Mouse (Mus musculus): ENCODE results near the gene Hnrnpa2b1.
A peak's percentile ranks its signal among the peaks of the same experiment; 100 is the strongest.

Gene Hnrnpa2b1

GRCm38 (mm10) chr6:51468891-51469561 lies 668 bp downstream of the Hnrnpa2b1 start:
- peak; percentile 94 for DNase-seq (ENCODE audit: low read depth)

DNA sequence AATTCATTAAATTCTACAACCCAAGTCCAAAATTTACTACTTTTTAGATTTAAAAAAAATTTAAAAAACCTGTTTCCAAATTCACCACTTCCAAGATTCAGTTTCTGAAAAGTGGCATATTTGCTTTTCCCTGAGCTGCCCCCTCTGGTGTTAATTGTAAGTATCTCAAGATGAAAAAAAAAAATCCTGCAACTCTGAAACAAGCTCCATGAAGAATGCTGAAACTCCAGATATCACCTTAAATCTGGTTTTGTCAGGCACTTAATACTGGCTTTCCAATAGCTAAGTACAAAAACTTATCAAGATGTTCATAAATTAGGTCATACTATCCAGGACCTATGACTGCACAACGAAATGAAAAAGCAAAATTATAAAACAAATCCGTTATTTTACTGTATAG lies 2.0 kb downstream of the Hnrnpa2b1 start:
- DNase-seq (ENCODE audit: low read depth): peak; percentile 70

DNA sequence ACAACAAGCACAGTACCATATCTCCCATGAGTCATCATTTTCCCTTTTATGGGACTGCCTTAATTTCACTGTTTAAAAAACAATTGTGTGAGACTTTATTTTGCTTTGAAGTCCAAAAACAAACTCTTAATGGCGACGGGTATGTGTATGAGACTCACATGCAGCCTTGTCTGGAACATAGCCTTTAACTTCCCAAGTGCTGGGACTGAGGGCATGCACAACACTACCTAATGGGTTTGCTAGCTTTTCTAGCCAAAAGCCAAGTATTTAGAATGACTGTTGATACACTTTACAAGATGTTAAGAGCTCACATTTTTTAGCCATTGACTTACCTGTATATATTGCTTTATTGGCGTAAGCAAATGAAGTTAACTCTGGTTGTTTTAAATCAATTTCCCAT lies 9.3 kb downstream of the Hnrnpa2b1 start:
- DNase-seq (ENCODE audit: low read depth): no peak

DNA sequence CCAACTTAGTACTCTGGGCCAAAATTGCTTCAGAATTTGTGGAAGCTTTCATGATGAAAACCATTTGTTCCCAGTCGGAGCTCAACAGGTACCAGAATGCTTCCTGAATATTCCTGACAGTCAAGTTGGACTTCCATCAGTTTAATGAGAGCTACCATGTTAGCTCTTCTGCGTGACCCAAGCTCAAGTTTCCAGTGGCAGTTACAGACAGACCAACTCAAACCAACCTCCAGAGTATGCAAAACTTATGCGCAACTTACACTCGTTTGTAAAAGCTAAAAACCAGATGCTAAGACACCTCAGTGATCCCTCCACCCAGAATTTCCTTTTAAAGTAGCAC lies 9.7 kb downstream of the Hnrnpa2b1 start:
- no peak for DNase-seq (ENCODE audit: low read depth)

GRCm38 (mm10) chr6:51459313-51460020 lies 10.2 kb downstream of the Hnrnpa2b1 start:
- peak; percentile 58 for DNase-seq (ENCODE audit: low read depth)

- DNase-seq (ENCODE audit: low read depth): peak; percentile 56
These were observed 10.8 kb downstream of the Hnrnpa2b1 start for GRCm38 (mm10) chr6:51458925-51459312.

DNA sequence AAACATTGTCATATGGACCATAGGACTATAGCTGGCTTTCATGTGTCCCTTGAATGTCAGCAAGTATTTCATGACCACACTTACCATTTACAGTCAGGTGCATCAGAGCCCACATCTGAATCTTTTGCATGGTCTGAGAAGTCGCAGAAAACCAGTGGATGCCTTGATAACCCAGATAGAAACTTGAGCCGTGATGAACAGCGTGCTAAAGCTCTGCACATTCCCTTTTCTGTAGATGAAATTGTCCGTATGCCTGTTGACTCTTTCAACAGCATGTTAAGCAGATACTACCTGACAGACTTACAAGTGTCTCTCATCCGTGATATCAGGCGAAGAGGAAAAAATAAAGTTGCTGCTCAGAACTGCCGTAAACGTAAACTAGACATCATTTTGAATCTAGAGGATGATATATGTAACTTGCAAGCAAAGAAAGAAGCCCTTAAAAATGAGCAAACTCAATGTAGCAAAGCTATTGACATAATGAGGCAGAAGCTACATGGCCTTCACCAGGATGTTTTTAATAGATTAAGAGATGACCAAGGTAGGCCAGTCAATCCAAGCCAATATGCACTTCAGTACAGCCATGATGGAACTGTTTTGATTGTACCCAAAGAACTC lies 11.8 kb downstream of the Hnrnpa2b1 start:
- no peak for DNase-seq (ENCODE audit: low read depth)

- no peak for DNase-seq (ENCODE audit: low read depth)
These were observed 12.4 kb downstream of the Hnrnpa2b1 start for GRCm38 (mm10) chr6:51457283-51457682.

DNA sequence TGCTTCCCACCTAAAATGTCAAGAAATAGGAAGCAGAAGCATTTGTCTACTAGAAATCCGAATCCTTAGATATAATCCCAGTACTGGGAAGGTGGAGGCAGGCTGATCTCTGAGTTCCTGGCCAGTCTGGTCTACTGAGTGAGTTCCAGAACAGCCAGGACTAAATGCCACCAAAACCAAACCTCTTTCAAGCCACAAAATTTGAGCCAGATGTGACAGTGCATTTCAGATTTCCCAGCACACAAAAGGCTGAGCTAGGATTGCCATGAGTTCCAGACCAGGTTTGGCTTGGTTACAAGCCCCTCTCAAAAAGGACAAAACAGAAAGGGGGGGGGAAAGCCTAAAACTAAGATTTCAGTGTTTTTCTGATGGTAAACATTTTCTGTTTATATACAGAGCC lies 13.5 kb downstream of the Hnrnpa2b1 start:
- no peak for DNase-seq (ENCODE audit: low read depth)

- no peak for DNase-seq (ENCODE audit: low read depth)
These were observed 14.7 kb downstream of the Hnrnpa2b1 start for GRCm38 (mm10) chr6:51454949-51455348.

GRCm38 (mm10) chr6:51452927-51453503 lies 16.7 kb downstream of the Hnrnpa2b1 start:
- no peak for DNase-seq (ENCODE audit: low read depth)

DNA sequence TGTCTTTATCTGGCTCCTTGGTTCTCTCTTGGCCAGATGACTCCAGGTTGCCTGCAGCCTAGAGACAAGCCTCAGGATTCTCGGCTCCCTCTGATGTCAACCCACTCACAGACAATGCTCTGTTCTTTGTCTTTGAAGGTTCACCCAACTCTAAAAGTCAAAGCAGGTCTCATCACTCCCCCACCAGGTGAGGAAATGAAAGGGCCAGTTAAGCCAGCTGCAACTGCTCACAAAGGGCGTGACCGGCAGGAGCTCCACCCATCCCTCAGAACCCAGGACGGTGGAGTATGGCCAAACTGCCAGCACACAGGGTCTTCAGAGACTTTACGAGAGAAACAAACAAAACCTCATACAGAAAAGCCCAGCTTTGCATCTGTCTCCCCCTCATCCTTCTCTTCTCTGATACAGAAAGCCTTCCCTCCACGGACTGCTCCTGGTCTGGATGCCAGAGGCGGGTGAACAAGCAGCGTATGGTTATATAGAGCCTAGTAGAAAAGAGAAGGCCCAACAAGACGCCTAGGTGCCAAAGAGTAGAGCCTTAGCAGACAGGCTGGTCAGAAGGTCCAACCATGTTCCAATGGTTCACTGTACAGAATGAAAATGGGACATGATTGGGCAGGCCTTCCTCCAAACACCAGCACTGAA lies 27.4 kb downstream of the Hnrnpa2b1 start:
- DNase-seq (ENCODE audit: low read depth): no peak

DNA sequence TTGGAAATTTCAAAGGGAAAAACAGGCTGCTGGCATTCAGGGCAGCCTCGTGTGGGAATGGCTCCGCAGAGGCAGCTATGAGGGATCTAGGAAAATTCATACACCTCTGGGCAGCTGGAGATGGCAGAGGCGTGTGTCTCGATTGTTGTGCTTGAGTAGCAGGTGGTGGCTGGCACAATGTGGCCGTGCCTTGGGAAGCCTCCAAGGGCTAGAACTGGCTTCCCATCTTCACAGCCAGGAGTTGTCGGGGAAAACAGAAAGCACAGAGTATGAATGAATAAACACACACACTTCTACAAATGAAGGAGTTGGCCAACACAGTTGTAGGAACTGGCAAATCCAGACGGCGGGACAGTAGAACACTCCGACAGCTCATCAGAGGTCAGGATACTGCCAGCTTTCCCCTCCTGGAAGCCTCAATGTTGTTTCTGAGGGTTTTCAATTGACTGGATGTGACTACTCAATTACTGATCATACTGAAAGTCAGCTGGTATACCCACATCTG lies 30.8 kb downstream of the Hnrnpa2b1 start:
- no peak for DNase-seq (ENCODE audit: low read depth)

GRCm38 (mm10) chr6:51437665-51438064 lies 32.0 kb downstream of the Hnrnpa2b1 start:
- DNase-seq (ENCODE audit: low read depth): peak; percentile 64

DNA sequence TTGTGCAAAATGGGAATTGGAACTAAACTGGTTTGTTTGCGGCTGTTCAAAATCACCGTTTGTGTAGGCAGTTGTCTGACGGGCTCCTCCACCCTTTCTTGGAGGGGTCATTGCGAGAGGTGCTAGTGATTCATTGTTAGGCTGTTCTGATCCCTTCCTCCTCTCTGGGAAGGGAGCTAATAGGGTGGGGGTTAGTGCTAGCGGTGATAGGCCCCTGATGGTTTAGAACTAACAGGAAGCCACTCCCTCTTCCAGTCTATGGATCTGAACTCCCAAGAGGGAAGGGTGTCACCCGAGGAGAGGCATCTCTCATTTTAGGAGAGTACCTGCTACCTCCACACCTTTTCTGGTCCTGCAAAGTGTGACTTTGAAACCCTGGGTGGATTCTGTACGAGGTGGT lies 35.4 kb downstream of the Hnrnpa2b1 start:
- DNase-seq (ENCODE audit: low read depth): no peak

- DNase-seq (ENCODE audit: low read depth): peak; percentile 45
These were observed 36.9 kb downstream of the Hnrnpa2b1 start, which contains the start of gene Nfe2l3 for GRCm38 (mm10) chr6:51432535-51433397. TSS of gene Nfe2l3 (plus strand) at chr6:51432670.

DNA sequence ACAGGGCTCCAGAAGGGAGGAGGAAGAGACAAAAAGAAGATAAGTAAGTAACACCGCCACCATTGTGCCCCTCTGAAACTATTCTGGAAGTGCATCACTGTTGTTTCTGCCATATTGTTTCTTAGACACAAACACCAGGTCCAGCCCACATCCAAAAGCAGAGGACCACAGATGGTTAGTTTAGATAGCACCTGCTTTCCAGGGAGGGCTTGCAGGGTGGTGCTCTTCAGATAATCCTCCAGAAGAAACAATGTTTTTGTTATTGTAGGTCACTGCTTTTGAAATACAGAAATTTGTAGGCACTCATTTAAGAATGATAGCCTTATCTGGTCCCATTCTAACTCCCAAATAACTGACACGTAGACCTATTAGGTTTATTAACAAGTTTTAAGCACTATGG lies 45.2 kb downstream of the Hnrnpa2b1 start:
- no peak for DNase-seq (ENCODE audit: low read depth)

- no peak for DNase-seq (ENCODE audit: low read depth)
These were observed 46.1 kb downstream of the Hnrnpa2b1 start for GRCm38 (mm10) chr6:51423466-51424122.

DNA sequence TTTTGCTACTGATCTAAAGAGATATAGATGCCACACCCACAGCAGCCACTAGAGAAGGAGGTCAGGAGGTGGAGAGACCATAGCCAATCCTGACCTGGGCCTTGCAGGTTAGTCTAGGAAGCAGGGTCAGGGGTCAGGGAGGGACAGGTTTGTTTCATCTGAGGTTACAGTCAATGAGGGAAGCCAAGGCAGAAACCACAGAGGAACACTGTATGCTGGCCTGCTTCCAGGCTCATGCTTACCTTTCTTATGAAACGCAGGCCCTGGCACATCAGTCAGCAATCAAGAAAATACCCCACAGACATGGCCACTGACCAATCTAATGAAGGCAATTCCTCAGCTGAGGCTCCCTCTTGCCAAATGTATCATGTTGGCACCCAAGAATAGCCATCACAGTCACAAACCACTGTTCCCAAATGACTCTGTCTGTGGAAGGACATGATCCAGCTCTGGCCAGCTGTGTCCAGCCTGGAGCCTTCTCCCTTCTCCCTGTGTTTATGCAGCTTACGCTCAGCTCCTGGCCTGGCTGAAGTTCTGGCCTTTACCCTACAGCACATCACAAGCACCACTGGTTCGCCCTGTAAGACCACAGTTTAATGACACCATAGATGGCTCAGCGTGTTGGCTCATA lies 52.3 kb downstream of the Hnrnpa2b1 start:
- DNase-seq (ENCODE audit: low read depth): no peak

DNA sequence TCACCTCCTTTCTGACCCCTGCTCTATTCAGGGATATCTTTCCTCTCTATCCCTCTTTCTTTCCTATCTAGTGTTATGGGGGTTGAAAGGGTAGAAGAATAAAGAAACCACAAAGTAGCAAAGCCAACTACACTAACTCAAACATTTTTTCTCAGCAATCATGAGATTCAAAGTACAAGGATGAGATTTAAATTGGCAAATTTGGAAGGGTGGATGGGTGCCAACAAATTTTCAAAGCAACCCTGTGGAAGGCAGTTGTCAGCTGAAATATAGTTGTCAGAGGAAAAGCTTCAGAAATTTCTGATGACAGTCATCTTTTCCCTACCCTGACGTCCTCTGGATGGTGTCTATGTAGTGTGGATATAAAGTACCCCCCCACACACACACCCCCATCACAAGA lies 53.3 kb downstream of the Hnrnpa2b1 start:
- DNase-seq (ENCODE audit: low read depth): no peak
